Mouse (Mus musculus) C2C12 (cell line): Measurements from ENCODE around the gene Acsf2.

Experiments used
- CEBPB ChIP-seq: IDR thresholded peaks from one replicate; pipeline ENCODE4 v1.6.1; 2011; ENCODE audit warnings: low read depth, mild to moderate bottlenecking, control low read depth, moderate library complexity
- CTCF ChIP-seq: IDR thresholded peaks from one replicate; pipeline ENCODE4 v1.5.1; 2011; ENCODE audit not compliant: control insufficient read depth, insufficient read depth, insufficient read length
- MAX ChIP-seq: IDR thresholded peaks from one replicate; pipeline ENCODE4 v1.6.1; 2011; ENCODE audit warnings: mild to moderate bottlenecking, control low read depth
- MYOD1 ChIP-seq: IDR thresholded peaks from one replicate; pipeline ENCODE4 v1.6.1; 2011; ENCODE audit warnings: low read depth; ENCODE audit not compliant: control insufficient read depth, insufficient read length
- MYOG ChIP-seq: IDR thresholded peaks from one replicate; pipeline ENCODE4 v1.6.1; 2011; ENCODE audit not compliant: control insufficient read depth, insufficient read length; ENCODE audit errors: extremely low read depth
- USF1 ChIP-seq: IDR thresholded peaks from one replicate; pipeline ENCODE4 v1.6.1; 2011; ENCODE audit warnings: low read depth, mild to moderate bottlenecking, control low read depth, moderate library complexity

DNA sequence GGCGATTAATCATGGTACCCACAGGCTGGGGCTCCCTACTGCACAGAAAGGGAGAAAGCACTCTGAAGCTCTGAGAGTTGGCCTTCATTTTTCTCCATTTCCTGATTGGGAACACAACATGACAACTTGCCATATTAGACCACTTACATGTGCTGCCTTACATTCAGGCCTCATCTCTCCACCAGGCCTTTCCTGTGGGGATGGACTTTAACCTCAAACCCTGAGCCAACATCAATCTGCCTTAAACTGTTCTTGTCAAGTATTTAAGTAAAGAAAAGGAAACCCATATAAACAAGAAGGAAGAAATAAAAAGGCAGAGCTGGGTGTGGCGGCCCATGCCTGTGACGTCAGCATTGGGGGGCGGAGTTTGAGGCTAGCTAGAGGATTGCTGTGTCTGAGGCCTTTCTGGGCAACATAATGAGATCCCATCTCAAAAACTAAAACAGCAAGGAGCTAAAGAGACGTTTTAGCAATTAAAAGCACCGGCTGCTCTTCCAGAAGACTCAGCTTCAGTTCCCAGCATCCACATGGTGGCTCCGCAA lies 5.3 kb downstream of the Acsf2 start:
- TF ChIP-seq CTCF (no peak), MYOD1 (no peak), USF1 (no peak), MYOG (no peak), MAX (no peak), CEBPB (no peak)
